Comparison of ENCODE assay signal across 20 mouse cellular contexts in the genomic region with DNA sequence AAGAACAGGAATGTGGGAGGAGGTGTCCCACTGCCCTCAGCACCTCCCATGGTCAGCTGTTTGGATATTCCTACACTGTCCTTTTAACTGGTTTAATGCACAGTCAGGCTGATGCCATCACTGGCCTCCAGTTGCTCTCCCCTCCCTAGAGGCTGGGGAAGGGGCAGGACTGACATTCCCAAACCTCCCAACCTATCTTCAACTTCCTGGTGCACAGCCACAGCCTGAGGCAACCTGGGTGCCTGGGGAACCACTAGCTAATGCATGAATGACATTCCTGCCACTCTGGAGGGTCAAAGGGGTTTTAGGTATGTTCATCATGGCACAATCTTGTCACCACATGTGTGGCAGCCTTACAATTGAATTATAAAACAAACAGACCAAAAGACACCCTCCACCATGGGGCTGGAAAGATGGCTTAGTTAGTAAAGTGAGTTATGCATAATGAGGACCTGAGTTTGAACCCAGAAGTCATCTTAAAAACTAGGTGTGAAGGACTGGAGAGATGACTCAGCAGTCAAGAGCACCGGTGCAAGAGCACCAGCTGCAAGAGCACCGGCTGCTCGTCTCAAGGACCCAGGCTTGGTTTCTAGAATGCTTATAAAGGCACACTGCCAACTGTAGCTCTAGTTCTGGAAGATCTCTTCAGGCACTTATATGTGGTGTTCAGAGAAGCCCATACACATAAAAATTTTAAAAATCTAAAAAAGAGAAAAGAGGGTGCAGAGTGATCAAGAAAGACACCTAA. TPM values are rescaled to one million over a fixed set of nuclear protein-coding genes. Genes with fewer than 3 reads are reported as not detected.
DNase-seq lines count a peak whose midpoint lies in the region; ATAC-seq and TF ChIP-seq lines count a peak whose summit lies in the region.
"Had no signal": no experiment of that assay in that cellular context is flagged by ENCODE, and none has a peak within 500 bp of the region (broad histone marks: within the 10 kb centered on the region; RNA-seq: fewer than 3 reads in every experiment).

No protein-coding gene starts in this region.

- H3K4me3 ChIP-seq in lung, embryonic 14.5 days (ENCODE audit: low read depth, low read length), result no peak overlapping the region
- no peak overlapping the region for H3K4me3 ChIP-seq in lung, adult 2 months (replicated peaks; ENCODE audit: extremely low read depth, low read depth, low read length)
- no peak overlapping the region for H3K4me3 ChIP-seq in lung, postnatal 0 days (ENCODE audit: low read depth, low read length)
- H3K4me3 ChIP-seq: hindbrain, embryonic 12.5 days; midbrain, embryonic 10.5 days had no signal

- H3K4me2 ChIP-seq in lung, embryonic 14.5 days, result no peak overlapping the region
- no peak overlapping the region for H3K4me2 ChIP-seq in lung, postnatal 0 days (replicated peaks; ENCODE audit: low read depth, low read length)
- H3K4me2 ChIP-seq: hindbrain, embryonic 12.5 days had no signal

- H3K27me3 ChIP-seq in lung, embryonic 14.5 days (ENCODE audit: insufficient read depth, low read length), result no peaks in the 10 kb centered on the region
- H3K27me3 ChIP-seq in lung, postnatal 0 days (replicated peaks; ENCODE audit: insufficient read depth, low read length), result no peaks in the 10 kb centered on the region
- H3K27me3 ChIP-seq: hindbrain, embryonic 12.5 days had no signal

- H3K9me3 ChIP-seq in lung, embryonic 14.5 days (ENCODE audit: low read depth, low read length), result no peaks in the 10 kb centered on the region
- H3K9me3 ChIP-seq in lung, postnatal 0 days (ENCODE audit: low read length), result no peaks in the 10 kb centered on the region
- H3K9me3 ChIP-seq: hindbrain, embryonic 12.5 days; midbrain, embryonic 10.5 days had no signal

- H3K27ac ChIP-seq in lung, embryonic 14.5 days (ENCODE audit: low read depth), result no peak overlapping the region; the same call in 1 of the 2 replicates
- no peak overlapping the region for H3K27ac ChIP-seq in lung, postnatal 0 days (ENCODE audit: low read length)
- H3K27ac ChIP-seq: hindbrain, embryonic 12.5 days; macrophage had no signal

- no peaks in the 10 kb centered on the region for H3K36me3 ChIP-seq in lung, embryonic 14.5 days (ENCODE audit: insufficient read depth)
- H3K36me3 ChIP-seq in lung, postnatal 0 days (ENCODE audit: insufficient read depth, low read length), result no peaks in the 10 kb centered on the region
- H3K36me3 ChIP-seq: hindbrain, embryonic 12.5 days; midbrain, embryonic 10.5 days had no signal

- WGBS in lung, embryonic 14.5 days, result 16% methylated on average over 3 of the region's 3 CpGs
- 36% methylated on average over 3 of the region's 3 CpGs for WGBS in lung, adult 2 months
- WGBS in lung, postnatal 0 days, result 22% methylated on average over 3 of the region's 3 CpGs

- no peak overlapping the region for H3K9ac ChIP-seq in lung, embryonic 14.5 days
- no peak overlapping the region for H3K9ac ChIP-seq in lung, postnatal 0 days (replicated peaks; ENCODE audit: low read depth)
- H3K9ac ChIP-seq: hindbrain, embryonic 12.5 days had no signal

- TF ChIP-seq EP300 in lung, postnatal 0 days (IDR thresholded peaks at IDR 0.05), result peak; percentile 38; the same call in 1 of the 2 replicates

- peak; percentile 68 for DNase-seq in lung, embryonic 14.5 days
- no peak for DNase-seq in lung, adult 2 months
- DNase-seq in R1 (ENCODE audit: low read depth, low spot score), result peak; percentile 17
- DNase-seq in lung, postnatal 0 days (ENCODE audit: low spot score), result peak; percentile 84
- no peak for DNase-seq in testis, postnatal 10 days (ENCODE audit: low spot score)
- no peak for DNase-seq in right cerebral cortex, postnatal 36 days (ENCODE audit: low spot score in 2 of 2)
- DNase-seq: adrenal gland, postnatal 25 days; cerebellum, adult 11-12 months; cerebellum, postnatal 36 days; gastrocnemius, postnatal 14 days; heart, adult 18-20 months; kidney, adult 9 months; kidney, postnatal 25 days; thymus, postnatal 25 days had no signal

- TF ChIP-seq POLR2A in lung, adult 2 months (IDR thresholded peaks at IDR 0.05; ENCODE audit: borderline replicate concordance, extremely low read depth, low read depth, low read length), result no peak

- no peak for TF ChIP-seq CTCF in lung, embryonic 14.5 days (IDR thresholded peaks at IDR 0.05; ENCODE audit: low read depth)
- TF ChIP-seq CTCF in lung, adult 2 months (IDR thresholded peaks at IDR 0.05; ENCODE audit: insufficient read depth, low read length), result no peak
- no peak for TF ChIP-seq CTCF in lung, postnatal 0 days (IDR thresholded peaks at IDR 0.05)

- 0 out of 2 replicates have a peak, but pooled peaks cover 4% of the 10 kb centered on the region for H3K4me1 ChIP-seq in lung, embryonic 14.5 days (ENCODE audit: insufficient read depth)
- H3K4me1 ChIP-seq in lung, adult 2 months (ENCODE audit: control insufficient read depth, insufficient read depth, low read length), result no peaks in the 10 kb centered on the region
- H3K4me1 ChIP-seq in lung, postnatal 0 days (ENCODE audit: insufficient read depth, low read depth, low read length), result no peaks in the 10 kb centered on the region
- H3K4me1 ChIP-seq: hindbrain, embryonic 12.5 days; midbrain, embryonic 10.5 days had no signal

- peak; percentile 46; the same call in 1 of the 2 replicates for ATAC-seq in lung, embryonic 14.5 days (ENCODE audit: insufficient read depth)
- ATAC-seq in erythroid progenitor cell, adult 5-6 weeks (replicated peaks; ENCODE audit: low FRiP score, poor library complexity, severe bottlenecking), result 0 out of 2 replicates have a peak, but pooled peaks have one; percentile 43
- peak; percentile 85 for ATAC-seq in lung, postnatal 0 days
- ATAC-seq: forebrain, embryonic 14.5 days had no signal

RNA-seq across cellular contexts. Expression of gene Tspan32, which starts 7.3 kb away (rescaled TPM):
- 1.1 and 2.1 TPM in 2 replicates for polyA plus RNA-seq in lung, embryonic 14.5 days (2014; fragmentation: Nextera tagmentation; extraction: Ambion mirVana)
- 7.7 and 11.5 TPM in 2 replicates for polyA plus RNA-seq in lung, adult 2 months (2012; rRNA removed)
- 69.6 and 81.1 TPM in 2 replicates for total RNA-seq in erythroid progenitor cell, adult 5-6 weeks (2015; ENCODE audit: low replicate concordance)
- total RNA-seq in erythroid progenitor cell, adult 5-6 weeks (2017; ENCODE audit: low replicate concordance), result 47.7 and 48.9 TPM in 2 replicates
- 6.1 and 7.8 TPM in 2 replicates for polyA plus RNA-seq in lung, postnatal 0 days (2015; fragmentation: Nextera tagmentation; extraction: Ambion mirVana)

RNA-seq across cellular contexts. Expression of gene Ascl2, which starts 28.5 kb away (rescaled TPM):
- polyA plus RNA-seq in lung, embryonic 14.5 days (2014; fragmentation: Nextera tagmentation; extraction: Ambion mirVana), result 2.2 and 3.3 TPM in 2 replicates
- polyA plus RNA-seq in lung, adult 2 months (2012; rRNA removed), result 0.96 and 1.2 TPM in 2 replicates
- 1.4 TPM in 1 of 2 replicates, not detected in the other for total RNA-seq in erythroid progenitor cell, adult 5-6 weeks (2015; ENCODE audit: low replicate concordance)
- total RNA-seq in erythroid progenitor cell, adult 5-6 weeks (2017; ENCODE audit: low replicate concordance), result not detected in 2 replicates
- polyA plus RNA-seq in lung, postnatal 0 days (2015; fragmentation: Nextera tagmentation; extraction: Ambion mirVana), result 0.90 and 1.3 TPM in 2 replicates
- total RNA-seq: gastrocnemius, postnatal 14 days; heart, adult 18-20 months; midbrain, postnatal 0 days had no signal

RNA-seq across cellular contexts. Expression of gene Cd81, which starts 55.0 kb away (rescaled TPM):
- polyA plus RNA-seq in lung, embryonic 14.5 days (2014; fragmentation: Nextera tagmentation; extraction: Ambion mirVana), result 654 and 667 TPM in 2 replicates
- polyA plus RNA-seq in lung, adult 2 months (2012; rRNA removed), result 575 and 614 TPM in 2 replicates
- total RNA-seq in erythroid progenitor cell, adult 5-6 weeks (2015; ENCODE audit: low replicate concordance), result 102 and 110 TPM in 2 replicates
- 92.2 and 202 TPM in 2 replicates for total RNA-seq in erythroid progenitor cell, adult 5-6 weeks (2017; ENCODE audit: low replicate concordance)
- 724 and 747 TPM in 2 replicates for polyA plus RNA-seq in lung, postnatal 0 days (2015; fragmentation: Nextera tagmentation; extraction: Ambion mirVana)

Comparison
In these comparisons a context has a peak if more than half of its experiments do, and no peak if none do; other contexts are left out.
1. DNase-seq: peak in lung, embryonic 14.5 days (single experiment), R1 (single experiment) and lung, postnatal 0 days (single experiment); none in lung, adult 2 months (single experiment), testis, postnatal 10 days (single experiment) and right cerebral cortex, postnatal 36 days (0 of 2).
2. Peak in every context shown above with its lines, with median percentiles within 50 percentile points of each other: ATAC-seq.